Mouse (Mus musculus) limb, embryonic 12.5 days (tissue): ENCODE data around the gene Vps37c. TPM values are rescaled to one million over a fixed set of nuclear protein-coding genes. Genes with fewer than 3 reads are reported as not detected.

ENCODE experiments used
- ATAC-seq: fragments of 200-750 bp; cut with Nextera tagmentation; 2 replicates; pipeline ENCODE4 v1.8.0; 2017; ENCODE audit warnings: low read depth, moderate TSS enrichment; ENCODE audit not compliant: insufficient number of reproducible peaks, insufficient read depth, low FRiP score, low TSS enrichment
- H3K27ac ChIP-seq: fragments of 300-500 bp; sonication (generic); 2 replicates; pipeline ENCODE4 v1.5.1; 2016; ENCODE audit warnings: mild to moderate bottlenecking, moderate library complexity
- H3K27me3 ChIP-seq: fragments of 300-500 bp; sonication (generic); 2 replicates; pipeline ENCODE4 v1.6.1; 2016; ENCODE audit warnings: mild to moderate bottlenecking, moderate library complexity
- H3K36me3 ChIP-seq: fragments of 300-500 bp; sonication (generic); 2 replicates; pipeline ENCODE4 v1.6.1; 2016; ENCODE audit warnings: mild to moderate bottlenecking, moderate library complexity
- H3K4me1 ChIP-seq: fragments of 300-500 bp; sonication (generic); replicated peaks from 2 replicates; pipeline ENCODE4 v1.6.1; 2016
- H3K4me2 ChIP-seq: fragments of 300-500 bp; sonication (generic); 2 replicates; pipeline ENCODE4 v1.6.1; 2016; ENCODE audit warnings: mild to moderate bottlenecking, moderate library complexity
- H3K4me3 ChIP-seq: fragments of 300-500 bp; sonication (generic); replicated peaks from 2 replicates; pipeline ENCODE4 v1.5.1; 2016; ENCODE audit warnings: mild to moderate bottlenecking
- H3K9ac ChIP-seq: fragments of 300-500 bp; sonication (generic); replicated peaks from 2 replicates; pipeline ENCODE4 v1.6.1; 2016; ENCODE audit warnings: mild to moderate bottlenecking, moderate library complexity
- H3K9me3 ChIP-seq: fragments of 300-500 bp; sonication (generic); 2 replicates; pipeline ENCODE4 v1.6.1; 2016; ENCODE audit warnings: mild to moderate bottlenecking, moderate library complexity
- WGBS: fragments of 180-500 bp; shearing (Covaris S2); methylation state at CpG from one replicate; pipeline ENCODE4 v1.1.7; 2016; 5-methylcytosine and 5-hydroxymethylcytosine counted together
- polyA plus RNA-seq: library from polyadenylated mRNA; unstranded; fragments of >200 nt; fragmentation: Nextera tagmentation; extraction: Ambion mirVana; gene quantifications from 2 replicates; pipeline ENCODE4 v1.2.1, GENCODE M21; 2016

The Vps37c gene
- polyA plus RNA-seq, 1 experiment from 2014 or later, result 27.6 TPM

DNA sequence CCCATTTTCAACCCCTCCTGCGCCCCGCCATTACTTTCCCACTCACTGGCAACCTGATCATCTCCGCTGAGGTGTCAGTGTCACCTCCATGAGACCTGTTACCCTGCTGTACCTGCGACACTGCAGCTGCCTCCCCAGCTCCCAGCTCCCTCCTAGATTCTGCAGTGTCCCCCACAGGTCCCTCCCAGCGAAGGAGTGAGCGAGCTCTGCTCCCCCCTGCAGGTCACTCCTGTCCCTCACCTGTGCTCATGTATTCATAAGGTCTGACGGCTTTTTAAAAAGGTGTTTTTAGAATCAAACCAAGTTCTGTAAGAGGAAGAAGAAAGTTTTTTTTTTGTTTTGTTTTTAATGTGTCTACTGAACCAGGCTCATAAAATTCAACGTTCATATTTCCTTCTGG, 13.6 kb downstream of the Vps37c start:
- no peaks in the 10 kb centered on the region for H3K9me3 ChIP-seq
- H3K36me3 ChIP-seq, result peaks cover 16% of the 10 kb centered on the region
- no peak overlapping the region for H3K9ac ChIP-seq
- H3K4me1 ChIP-seq, result peaks cover 37% of the 10 kb centered on the region
- no peaks in the 10 kb centered on the region for H3K27me3 ChIP-seq
- no peak overlapping the region for H3K27ac ChIP-seq
- H3K4me2 ChIP-seq, result no peak overlapping the region
- no peak for ATAC-seq
- WGBS, result 58% methylated on average over 8 of the region's 8 CpGs
- H3K4me3 ChIP-seq, result no peak overlapping the region

DNA sequence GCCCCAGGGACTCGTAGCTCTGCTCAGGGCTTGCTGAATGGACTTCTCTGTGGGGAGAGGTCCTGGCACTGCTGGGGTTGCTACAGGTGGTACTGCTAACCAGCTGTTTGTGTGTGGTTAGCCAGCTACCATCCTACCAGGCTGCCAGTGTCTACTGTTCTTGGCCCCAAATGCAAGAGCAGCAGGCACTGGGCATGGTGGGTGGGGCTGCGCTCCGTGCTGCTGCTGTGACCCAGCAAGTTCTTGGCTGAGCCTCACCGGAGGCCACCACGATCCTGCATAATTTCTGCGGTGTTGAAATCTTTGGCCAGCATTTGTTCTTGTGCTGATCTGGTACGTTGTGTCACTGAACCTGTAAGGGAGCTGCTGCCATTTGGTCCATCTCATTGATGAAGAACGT, 14.9 kb downstream of the Vps37c start:
- H3K27ac ChIP-seq, result no peak overlapping the region
- H3K4me2 ChIP-seq, result no peak overlapping the region

DNA sequence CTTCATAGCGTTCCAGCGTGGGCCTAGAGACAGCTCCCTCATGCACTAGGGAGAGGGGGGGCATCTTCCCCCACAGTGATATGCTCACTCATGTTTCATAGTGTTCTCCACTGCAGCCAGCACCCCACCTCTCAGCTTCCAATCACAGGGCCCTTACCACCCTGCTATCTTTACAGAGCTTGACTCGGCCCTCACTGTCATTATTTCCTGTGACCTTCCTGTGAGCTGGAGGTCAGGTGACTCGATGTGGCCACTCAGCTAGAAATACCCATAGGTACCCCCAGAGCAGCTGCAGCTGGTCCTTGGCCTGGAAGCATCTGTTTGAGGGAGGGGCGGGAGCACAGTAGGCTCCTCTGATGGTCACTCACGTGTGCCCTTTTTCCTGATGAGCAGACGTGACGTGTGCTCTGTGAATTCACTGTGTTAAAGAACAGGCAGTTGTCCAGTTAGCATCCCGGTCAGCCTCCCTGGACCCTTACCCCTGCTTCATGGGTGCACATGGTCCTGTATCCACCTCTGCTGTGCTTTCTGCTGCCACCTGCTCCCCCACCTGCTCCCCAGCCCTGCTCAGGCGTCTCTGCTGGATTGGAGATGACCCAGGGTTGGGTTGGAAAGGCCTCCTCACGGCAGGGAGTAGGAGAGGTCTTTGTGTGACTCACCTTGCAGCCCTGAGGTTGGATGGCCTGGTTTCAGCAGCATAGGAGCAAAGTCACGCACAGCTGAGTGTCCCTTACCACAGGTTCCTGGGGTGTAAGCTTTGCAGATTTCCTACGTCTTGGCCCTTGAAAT, 18.7 kb downstream of the Vps37c start:
- Histone ChIP-seq H3K36me3 (peaks cover 45% of the 10 kb centered on the region), H3K4me3 (no peak overlapping the region), H3K4me2 (no peak overlapping the region), H3K9ac (no peak overlapping the region), H3K27ac (no peak overlapping the region), H3K9me3 (no peaks in the 10 kb centered on the region), H3K4me1 (peaks cover 10% of the 10 kb centered on the region), H3K27me3 (no peaks in the 10 kb centered on the region)
- no peak for ATAC-seq
- WGBS, result 86% methylated on average over 13 of the region's 13 CpGs

More for the DNA sequence above, 14.9 kb downstream of the Vps37c start:
- Histone ChIP-seq H3K36me3 (peaks cover 20% of the 10 kb centered on the region), H3K27me3 (no peaks in the 10 kb centered on the region), H3K9ac (no peak overlapping the region), H3K4me1 (peaks cover 24% of the 10 kb centered on the region), H3K9me3 (no peaks in the 10 kb centered on the region), H3K4me3 (no peak overlapping the region)
- 88% methylated on average over 8 of the region's 8 CpGs for WGBS
- ATAC-seq, result no peak

DNA sequence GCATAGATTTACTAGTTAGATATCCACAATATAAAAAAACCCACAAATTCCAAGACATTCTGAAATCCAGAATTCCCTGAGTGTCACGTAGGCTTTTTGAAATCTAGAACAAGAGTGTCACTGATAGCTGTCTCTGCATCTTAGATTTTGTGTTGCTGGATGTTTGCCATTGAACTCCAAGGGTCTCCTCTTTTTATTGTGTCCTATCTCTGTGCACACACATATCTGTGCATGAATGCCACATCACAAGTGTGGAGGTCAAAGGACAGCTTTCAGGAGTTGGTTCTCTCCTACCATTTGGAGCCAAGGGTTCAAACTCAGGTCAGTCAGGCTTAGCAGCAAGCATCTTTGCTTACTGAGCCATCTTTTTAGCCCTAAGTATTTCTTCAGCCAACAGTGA, 19.3 kb downstream of the Vps37c start:
- Histone ChIP-seq H3K36me3 (peaks cover 51% of the 10 kb centered on the region), H3K9me3 (no peaks in the 10 kb centered on the region), H3K27ac (no peak overlapping the region), H3K9ac (no peak overlapping the region), H3K27me3 (no peaks in the 10 kb centered on the region), H3K4me3 (no peak overlapping the region), H3K4me2 (no peak overlapping the region), H3K4me1 (peaks cover 10% of the 10 kb centered on the region)
- 96% methylated on average over 1 of the region's 1 CpGs for WGBS
- ATAC-seq, result no peak

DNA sequence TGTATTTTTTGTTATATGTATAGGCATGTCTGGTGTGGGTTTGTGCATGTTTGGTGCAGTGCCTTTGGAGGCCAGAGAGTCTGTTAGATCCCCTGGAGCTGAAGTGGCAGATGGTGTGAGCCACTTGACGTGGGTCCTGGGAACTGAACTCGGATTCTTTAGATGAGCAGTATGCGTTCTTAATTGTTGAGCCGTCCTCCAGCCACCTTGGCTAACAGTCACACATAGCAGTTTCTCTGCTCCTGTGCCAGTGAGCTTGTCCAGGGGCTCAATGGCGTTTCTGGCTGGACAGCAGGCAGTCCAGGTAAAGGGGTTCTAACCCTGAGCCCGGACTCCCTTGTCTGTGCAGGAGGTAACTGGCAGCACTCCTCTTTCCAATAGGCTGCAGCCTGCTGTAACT, 20.4 kb downstream of the Vps37c start:
- no peak overlapping the region for H3K4me3 ChIP-seq
- H3K9ac ChIP-seq, result no peak overlapping the region; the same call in 1 of the 2 replicates
- no peaks in the 10 kb centered on the region for H3K9me3 ChIP-seq
- peaks cover 58% of the 10 kb centered on the region for H3K36me3 ChIP-seq
- ATAC-seq, result 0 out of 2 replicates have a peak, but pooled peaks have one; percentile 4
- WGBS, result 75% methylated on average over 6 of the region's 6 CpGs
- H3K4me1 ChIP-seq, result peaks cover 10% of the 10 kb centered on the region
- no peak overlapping the region for H3K27ac ChIP-seq
- no peaks in the 10 kb centered on the region for H3K27me3 ChIP-seq
- no peak overlapping the region for H3K4me2 ChIP-seq

DNA sequence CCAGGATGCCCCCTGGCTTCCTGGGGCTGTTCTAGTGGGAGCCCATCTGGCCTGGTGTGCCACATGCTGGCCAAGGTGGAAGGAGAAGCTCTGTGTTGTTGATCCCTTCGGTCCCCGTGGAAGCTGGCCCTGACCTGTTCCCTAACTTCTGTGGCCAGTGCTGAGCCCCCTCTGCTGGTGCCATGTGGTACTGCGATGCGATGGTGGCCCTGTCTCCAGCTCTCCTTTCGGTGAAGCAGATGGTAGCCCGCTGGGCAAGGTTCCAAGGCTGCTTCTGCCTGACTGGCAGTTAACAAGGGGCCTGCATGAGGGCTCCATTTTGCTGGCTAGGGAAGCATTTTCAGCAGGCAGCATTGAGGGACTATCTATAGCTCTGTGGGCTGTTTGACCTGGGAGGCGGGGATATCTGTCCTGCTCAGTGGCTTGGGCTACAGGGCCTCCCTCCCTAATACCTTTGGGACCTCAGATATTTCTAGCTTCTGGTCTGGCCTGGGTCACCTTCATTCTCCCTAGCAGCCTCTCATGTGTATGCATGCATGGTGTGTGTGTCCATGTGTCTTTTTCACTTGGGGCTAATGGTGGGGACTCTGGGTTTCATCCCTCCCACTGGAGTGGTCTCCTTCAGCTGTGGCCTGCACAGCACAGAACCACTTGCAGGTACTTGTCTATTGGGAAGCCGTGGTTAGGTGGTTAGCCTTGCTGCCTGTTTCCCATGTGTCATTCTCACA, 21.0 kb downstream of the Vps37c start:
- H3K27ac ChIP-seq, result no peak overlapping the region
- no peak overlapping the region; the same call in 1 of the 2 replicates for H3K9ac ChIP-seq
- 25% methylated on average over 8 of the region's 8 CpGs for WGBS
- peaks cover 15% of the 10 kb centered on the region for H3K4me1 ChIP-seq
- H3K4me3 ChIP-seq, result no peak overlapping the region
- peaks cover 60% of the 10 kb centered on the region for H3K36me3 ChIP-seq
- no peaks in the 10 kb centered on the region for H3K27me3 ChIP-seq
- H3K9me3 ChIP-seq, result no peaks in the 10 kb centered on the region
- ATAC-seq, result peak; percentile 53
- H3K4me2 ChIP-seq, result no peak overlapping the region

DNA sequence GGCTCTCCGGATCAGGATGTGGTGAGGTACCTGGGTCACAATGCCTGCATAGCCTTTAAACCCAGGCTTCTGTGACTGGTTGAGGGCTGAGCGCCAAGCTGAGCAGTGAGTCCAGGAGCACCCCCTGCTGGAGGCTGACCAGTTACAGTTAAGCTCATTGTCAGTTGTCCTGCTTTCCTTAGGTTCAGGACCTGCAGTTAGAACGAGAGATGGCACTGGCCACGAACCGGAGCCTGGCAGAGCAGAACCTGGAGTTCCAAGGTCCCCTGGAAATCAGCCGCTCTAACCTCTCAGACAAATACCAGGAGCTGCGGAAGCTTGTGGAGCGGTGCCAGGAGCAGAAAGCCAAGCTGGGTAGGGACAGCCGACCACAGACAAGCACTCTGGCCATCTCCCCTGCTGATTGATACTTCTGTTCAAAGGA, 21.6 kb downstream of the Vps37c start:
- no peaks in the 10 kb centered on the region for H3K27me3 ChIP-seq
- no peak for ATAC-seq
- H3K4me3 ChIP-seq, result no peak overlapping the region
- H3K4me1 ChIP-seq, result peaks cover 15% of the 10 kb centered on the region
- H3K27ac ChIP-seq, result no peak overlapping the region
- no peaks in the 10 kb centered on the region for H3K9me3 ChIP-seq
- no peak overlapping the region for H3K9ac ChIP-seq
- 87% methylated on average over 9 of the region's 9 CpGs for WGBS
- H3K36me3 ChIP-seq, result peaks cover 60% of the 10 kb centered on the region
- no peak overlapping the region for H3K4me2 ChIP-seq

DNA sequence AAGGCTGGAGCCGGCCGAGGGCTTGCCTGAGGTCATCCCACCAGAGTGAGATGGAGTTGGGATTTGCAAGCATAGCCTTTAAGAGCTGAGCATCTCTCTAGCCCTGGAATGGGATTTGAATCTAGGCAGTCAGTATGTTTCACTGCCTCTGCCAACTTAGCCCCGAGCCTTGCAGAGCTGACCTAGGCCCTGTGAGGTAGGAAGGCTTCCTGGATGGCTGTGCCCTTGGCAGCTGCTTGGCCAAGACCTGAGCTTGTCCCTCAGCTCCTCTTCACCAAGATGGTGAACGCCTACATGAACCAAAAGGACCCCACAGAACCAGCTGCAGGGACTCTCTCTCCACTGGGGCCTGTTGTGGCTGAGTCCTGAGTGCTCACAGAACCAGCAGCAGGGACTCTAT, 22.2 kb downstream of the Vps37c start:
- no peak for ATAC-seq
- H3K9ac ChIP-seq, result no peak overlapping the region
- no peak overlapping the region for H3K4me3 ChIP-seq
- 91% methylated on average over 4 of the region's 4 CpGs for WGBS
- H3K4me2 ChIP-seq, result no peak overlapping the region
- H3K27ac ChIP-seq, result no peak overlapping the region
- H3K9me3 ChIP-seq, result no peaks in the 10 kb centered on the region
- H3K27me3 ChIP-seq, result no peaks in the 10 kb centered on the region
- H3K4me1 ChIP-seq, result peaks cover 15% of the 10 kb centered on the region
- peaks cover 60% of the 10 kb centered on the region for H3K36me3 ChIP-seq

DNA sequence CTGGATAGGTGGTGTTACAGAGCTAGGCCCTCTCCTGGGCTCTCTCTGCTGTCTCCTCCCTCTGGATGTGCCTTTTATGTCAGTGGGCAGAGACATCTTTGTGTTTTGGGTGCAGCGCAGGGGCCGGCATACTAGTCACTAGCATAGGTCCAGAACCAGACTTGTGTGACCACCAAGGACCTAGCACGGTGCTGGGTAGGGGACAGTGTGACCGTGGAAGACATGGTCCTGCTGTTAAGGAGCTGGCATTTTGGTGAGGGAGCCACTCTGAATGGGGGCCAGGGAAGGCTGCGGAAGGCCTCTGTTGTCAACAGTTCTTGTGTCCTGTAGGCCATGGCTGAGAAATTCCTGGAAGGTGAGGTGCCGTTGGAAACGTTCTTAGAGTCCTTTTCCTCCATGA, 23.7 kb downstream of the Vps37c start:
- no peak overlapping the region for H3K9ac ChIP-seq
- no peak overlapping the region for H3K4me3 ChIP-seq
- no peaks in the 10 kb centered on the region for H3K9me3 ChIP-seq
- H3K27ac ChIP-seq, result no peak overlapping the region
- peaks cover 48% of the 10 kb centered on the region for H3K36me3 ChIP-seq
- ATAC-seq, result no peak
- peaks cover 15% of the 10 kb centered on the region for H3K4me1 ChIP-seq
- no peaks in the 10 kb centered on the region for H3K27me3 ChIP-seq
- WGBS, result 91% methylated on average over 7 of the region's 7 CpGs
- H3K4me2 ChIP-seq, result no peak overlapping the region

DNA sequence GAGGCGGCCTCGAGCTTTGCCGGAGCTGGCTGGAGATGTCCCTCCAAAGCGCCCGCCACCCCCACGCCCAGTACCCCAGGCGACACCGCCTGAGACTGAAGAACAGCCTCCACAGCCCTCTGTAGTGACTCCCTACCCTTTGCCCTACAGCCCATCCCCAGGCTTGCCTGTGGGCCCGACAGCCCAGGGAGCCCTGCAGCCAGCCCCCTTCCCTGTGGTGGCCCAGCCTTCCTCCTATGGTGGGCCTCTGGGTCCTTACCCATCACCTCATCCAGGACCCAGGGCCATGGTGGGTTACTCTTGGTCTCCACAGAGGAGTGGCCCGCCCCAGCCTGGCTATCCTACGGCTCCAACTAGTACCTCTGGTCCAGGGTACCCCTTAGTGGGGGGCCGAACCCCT, 24.1 kb downstream of the Vps37c start:
- no peaks in the 10 kb centered on the region for H3K9me3 ChIP-seq
- peaks cover 15% of the 10 kb centered on the region for H3K4me1 ChIP-seq
- peaks cover 44% of the 10 kb centered on the region for H3K36me3 ChIP-seq
- WGBS, result 98% methylated on average over 12 of the region's 12 CpGs
- no peaks in the 10 kb centered on the region for H3K27me3 ChIP-seq
- H3K4me2 ChIP-seq, result no peak overlapping the region
- no peak for ATAC-seq
- H3K9ac ChIP-seq, result no peak overlapping the region
- no peak overlapping the region for H3K4me3 ChIP-seq
- H3K27ac ChIP-seq, result no peak overlapping the region

DNA sequence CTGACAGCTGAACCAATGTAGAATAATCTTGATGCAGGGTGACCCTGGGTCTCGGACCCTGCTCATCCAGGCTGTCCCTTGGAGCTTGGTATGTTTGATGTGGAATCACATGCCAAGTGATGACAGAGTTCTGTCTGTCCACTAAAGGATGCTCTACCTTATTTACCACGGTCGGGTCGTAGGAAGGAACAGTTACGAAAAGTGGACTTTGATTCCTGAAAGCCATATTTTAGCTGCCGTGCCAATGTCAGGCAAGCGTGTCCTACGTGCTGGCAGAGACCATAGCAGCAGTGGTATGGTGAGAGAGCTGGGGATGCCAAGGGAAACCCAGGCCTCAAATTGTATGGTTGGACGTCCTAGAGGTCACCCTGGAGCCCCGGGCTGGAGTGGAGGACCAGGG, 25.0 kb downstream of the Vps37c start:
- 94% methylated on average over 10 of the region's 10 CpGs for WGBS
- no peaks in the 10 kb centered on the region for H3K9me3 ChIP-seq
- H3K4me1 ChIP-seq, result peaks cover 15% of the 10 kb centered on the region
- no peak overlapping the region for H3K9ac ChIP-seq
- H3K36me3 ChIP-seq, result peaks cover 44% of the 10 kb centered on the region
- no peaks in the 10 kb centered on the region for H3K27me3 ChIP-seq
- no peak overlapping the region for H3K4me2 ChIP-seq
- ATAC-seq, result no peak
- no peak overlapping the region for H3K27ac ChIP-seq
- no peak overlapping the region for H3K4me3 ChIP-seq
